Comparison of ENCODE assay signal across 8 mouse cellular contexts in the genomic region with DNA sequence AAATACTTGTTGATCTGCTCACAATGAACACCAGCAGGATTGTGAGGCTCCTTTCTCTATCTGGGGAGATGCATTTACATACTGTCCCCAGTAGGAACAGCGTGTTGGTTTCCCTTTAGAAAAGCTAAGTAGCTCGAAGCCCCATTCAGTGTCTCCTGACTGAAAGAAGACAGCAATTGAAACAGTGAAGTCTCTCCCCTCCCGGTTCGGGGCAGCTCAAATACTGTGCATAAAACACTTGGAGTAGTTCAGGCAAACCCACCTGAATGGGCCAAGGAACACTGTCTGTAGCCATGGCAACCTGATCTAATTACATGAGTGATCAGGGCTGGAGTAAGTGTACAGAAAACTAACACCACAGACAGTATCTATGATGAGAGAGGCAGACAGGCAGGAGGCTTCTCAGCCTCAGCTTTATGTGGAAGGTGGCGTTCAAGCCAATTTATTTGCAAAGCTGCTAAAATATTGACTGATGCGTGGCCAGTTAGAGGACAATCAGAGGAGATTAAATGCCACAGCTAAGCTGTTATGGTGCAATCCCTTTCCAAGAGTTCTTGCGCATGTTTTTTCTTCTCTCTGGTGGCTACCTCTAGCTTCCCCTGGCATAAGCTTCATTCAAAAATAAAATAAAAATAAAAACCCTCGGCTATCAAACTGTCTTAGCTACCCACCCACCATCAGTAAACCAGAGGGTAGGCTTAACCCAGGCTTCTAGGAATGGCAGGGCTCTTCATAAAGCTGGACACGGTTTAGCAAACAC. TPM values are rescaled to one million over a fixed set of nuclear protein-coding genes. Genes with fewer than 3 reads are reported as not detected.
DNase-seq lines count a peak whose midpoint lies in the region; ATAC-seq and TF ChIP-seq lines count a peak whose summit lies in the region.

No protein-coding gene starts in this region.

- no peaks in the 10 kb centered on the region for H3K27me3 ChIP-seq in heart, postnatal 0 days (ENCODE audit: control insufficient read depth, insufficient read depth, low read length)
- H3K27me3 ChIP-seq in midbrain, embryonic 11.5 days (ENCODE audit: control insufficient read depth, insufficient read depth, low read length), result peaks cover 9% of the 10 kb centered on the region

- H3K27ac ChIP-seq in heart, postnatal 0 days (ENCODE audit: low read depth), result 0 out of 2 replicates have a peak overlapping the region, but pooled peaks have one; percentile 92
- H3K27ac ChIP-seq in midbrain, embryonic 11.5 days (ENCODE audit: low read depth, low read length), result no peak overlapping the region

- peak; percentile 90 for DNase-seq in heart, adult 11 months
- DNase-seq in heart, postnatal 25 days (ENCODE audit: low spot score), result no peak
- DNase-seq in 416B (ENCODE audit: low read depth), result peak; percentile 61
- peak; percentile 10 for DNase-seq in c-Kit-positive CD71-positive TER-119-negative erythroid progenitor cells, embryonic 14.5 days (ENCODE audit: low read depth)
- no peak for DNase-seq in heart, postnatal 0 days (ENCODE audit: low spot score)
- peak; percentile 94 for DNase-seq in midbrain, embryonic 11.5 days (ENCODE audit: low spot score, missing footprints)
- no peak for DNase-seq in layer of hippocampus, adult 9-10 months (ENCODE audit: low spot score)
- no peak for DNase-seq in gastrocnemius, postnatal 10 days

- H3K4me1 ChIP-seq in heart, postnatal 0 days (ENCODE audit: control insufficient read depth, insufficient read depth), result peaks cover 32% of the 10 kb centered on the region
- peaks cover 41% of the 10 kb centered on the region for H3K4me1 ChIP-seq in midbrain, embryonic 11.5 days (ENCODE audit: control insufficient read depth, insufficient read depth, low read length)

- intact Hi-C loops in heart, postnatal 25 days (cut with DNase I), result loop anchor here (5.0 kb wide), 2 partner anchors 40 to 140 kb away; no protein-coding TSS in a partner anchor

- TF ChIP-seq EP300 in heart, postnatal 0 days (IDR thresholded peaks at IDR 0.05; ENCODE audit: low read depth), result no peak

- no peak overlapping the region for H3K9ac ChIP-seq in heart, postnatal 0 days (replicated peaks; ENCODE audit: low read depth, low read length)
- H3K9ac ChIP-seq in midbrain, embryonic 11.5 days (ENCODE audit: low read length), result peak overlapping the region; percentile 42; the same call in 1 of the 2 replicates

- no peaks in the 10 kb centered on the region for H3K36me3 ChIP-seq in heart, postnatal 0 days (replicated peaks; ENCODE audit: control insufficient read depth, insufficient read depth, low read length)
- H3K36me3 ChIP-seq in midbrain, embryonic 11.5 days (ENCODE audit: control insufficient read depth, insufficient read depth, low read length), result no peaks in the 10 kb centered on the region

- 43% methylated on average over 9 of the region's 9 CpGs for WGBS in heart, postnatal 0 days
- 5% methylated on average over 9 of the region's 9 CpGs for WGBS in midbrain, embryonic 11.5 days

- no peaks in the 10 kb centered on the region for H3K9me3 ChIP-seq in heart, postnatal 0 days (replicated peaks; ENCODE audit: control insufficient read depth, low read length)
- no peaks in the 10 kb centered on the region for H3K9me3 ChIP-seq in midbrain, embryonic 11.5 days (ENCODE audit: control insufficient read depth, low read length)

- peak overlapping the region; percentile 95 for H3K4me2 ChIP-seq in heart, postnatal 0 days (ENCODE audit: low read depth, low read length)
- H3K4me2 ChIP-seq in midbrain, embryonic 11.5 days, result peak overlapping the region; percentile 92

- peak overlapping the region; percentile 69 for H3K4me3 ChIP-seq in heart, postnatal 0 days (ENCODE audit: low read depth, low read length)
- H3K4me3 ChIP-seq in midbrain, embryonic 11.5 days (ENCODE audit: low read depth, low read length), result peak overlapping the region; percentile 81; the same call in 1 of the 2 replicates

- 0 out of 2 replicates have a peak, but pooled peaks have one; percentile 1 for TF ChIP-seq CTCF in heart, postnatal 0 days (IDR thresholded peaks at IDR 0.05; ENCODE audit: low read depth)

- ATAC-seq in heart, postnatal 0 days (ENCODE audit: insufficient read depth, low read depth), result no peak
- ATAC-seq in midbrain, embryonic 11.5 days (ENCODE audit: low FRiP score), result peak; percentile 33

RNA-seq across cellular contexts. Expression of a gene that starts 2.8 kb away (rescaled TPM):
- 10 to 100 TPM; 35.1 to 36.0 TPM for total RNA-seq in heart, postnatal 25 days (2021)
- 15.0 and 19.5 TPM in 2 replicates for total RNA-seq in heart, postnatal 0 days (2014; rRNA removed; ENCODE audit: low replicate concordance)
- polyA plus RNA-seq in heart, postnatal 0 days (2015; fragmentation: Nextera tagmentation; extraction: Ambion mirVana), result 8.2 and 10.3 TPM in 2 replicates
- 1.4 and 1.7 TPM in 2 replicates for polyA plus RNA-seq in midbrain, embryonic 11.5 days (2014; fragmentation: Nextera tagmentation; extraction: Ambion mirVana)
- total RNA-seq in gastrocnemius, postnatal 10 days (2021), result 10 to 100 TPM; 27.7 to 33.5 TPM

Comparison
In these comparisons a context has a peak if more than half of its experiments do, and no peak if none do; other contexts are left out.
1. DNase-seq: peak in heart, adult 11 months (single experiment), 416B (single experiment), c-Kit-positive CD71-positive TER-119-negative erythroid progenitor cells, embryonic 14.5 days (single experiment) and midbrain, embryonic 11.5 days (single experiment); none in heart, postnatal 25 days (single experiment), heart, postnatal 0 days (single experiment), layer of hippocampus, adult 9-10 months (single experiment) and gastrocnemius, postnatal 10 days (single experiment).